Comparison of ENCODE assay signal across 9 mouse cellular contexts in genomic region chr13:73034065-73034831, GRCm38 (mm10).
DNase-seq lines count a peak whose midpoint lies in the region.
"Had no signal": no experiment of that assay in that cellular context is flagged by ENCODE, and none has a peak within 500 bp of the region (broad histone marks: within the 10 kb centered on the region; RNA-seq: fewer than 3 reads in every experiment).

No protein-coding gene starts in this region.

- no peaks in the 10 kb centered on the region for H3K9me3 ChIP-seq in limb, embryonic 10.5 days (replicated peaks)

- no peaks in the 10 kb centered on the region for H3K4me1 ChIP-seq in limb, embryonic 10.5 days

- intact Hi-C loops in left cerebral cortex, postnatal 4 days (cut with DNase I), result no loop called here

- H3K4me3 ChIP-seq in limb, embryonic 10.5 days, result no peak overlapping the region

- no peak overlapping the region for H3K27ac ChIP-seq in limb, embryonic 10.5 days

- 37% methylated on average over 10 of the region's 10 CpGs for WGBS in limb, embryonic 10.5 days

- H3K36me3 ChIP-seq in limb, embryonic 10.5 days, result no peaks in the 10 kb centered on the region

- peak; percentile 12 for DNase-seq in cerebellum, adult 11-12 months
- DNase-seq in cerebellum, adult 11 months, result no peak
- DNase-seq in right cerebral cortex, adult 2 months (ENCODE audit: low spot score in 2 of 2), result peak; percentile 5 to 22
- no peak for DNase-seq in right cerebral cortex, postnatal 14 days
- peak; percentile 70 for DNase-seq in left cerebral cortex, postnatal 4 days
- DNase-seq in limb, embryonic 10.5 days (ENCODE audit: low spot score), result no peak
- no peak for DNase-seq in ovary, postnatal 36 days (ENCODE audit: low spot score)
- DNase-seq in gastrocnemius, postnatal 4 days (ENCODE audit: low spot score in 2 of 2), result no peak
- DNase-seq: gastrocnemius, postnatal 10 days had no signal

- H3K27me3 ChIP-seq in limb, embryonic 10.5 days (ENCODE audit: low read depth, poor library complexity, severe bottlenecking), result peaks cover 58% of the 10 kb centered on the region

Comparison
In these comparisons a context has a peak if more than half of its experiments do, and no peak if none do; other contexts are left out.
1. DNase-seq: peak in cerebellum, adult 11-12 months (single experiment), right cerebral cortex, adult 2 months (2 of 2) and left cerebral cortex, postnatal 4 days (single experiment); none in cerebellum, adult 11 months (single experiment), right cerebral cortex, postnatal 14 days (single experiment), limb, embryonic 10.5 days (single experiment), ovary, postnatal 36 days (single experiment) and gastrocnemius, postnatal 4 days (0 of 2).